Mouse (Mus musculus): ENCODE results near the gene Stx11. TPM values are rescaled to one million over a fixed set of nuclear protein-coding genes. Genes with fewer than 3 reads are reported as not detected.
"Not testable (repeated sequence)": the region's sequence is repeated elsewhere in the genome, so short reads cannot be mapped to it uniquely, and the experiment has no call there.

Gene Stx11
- polyA plus RNA-seq, 2 experiments = 2.1 to 4.4 TPM

DNA sequence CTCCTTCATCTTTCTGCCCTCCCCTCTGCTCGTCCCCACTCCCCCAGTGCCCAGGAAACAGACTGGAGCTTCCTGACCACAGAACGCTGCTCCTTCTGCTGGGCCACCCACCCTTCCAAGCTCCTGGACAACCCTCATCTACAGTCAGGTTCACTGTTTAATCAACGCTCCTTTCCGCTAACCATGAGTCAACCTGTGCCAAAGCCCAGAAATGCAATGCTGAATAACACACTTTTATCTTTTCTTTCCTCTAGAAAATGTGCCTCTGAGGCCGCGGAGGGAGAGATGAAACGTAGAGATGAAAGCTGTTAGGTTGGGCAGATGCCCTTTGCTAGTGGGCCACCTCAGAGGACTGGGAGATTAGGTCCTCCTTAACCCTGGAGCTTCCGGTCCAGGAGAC is 2.6 kb downstream of the Stx11 start:
- no peaks in the 10 kb centered on the region for H3K36me3 ChIP-seq (ENCODE audit: control insufficient read depth, insufficient read depth, low read length)
- H3K4me1 ChIP-seq (ENCODE audit: control insufficient read depth, insufficient read depth, low read length) = peaks cover 2% of the 10 kb centered on the region; the same call in 1 of the 2 replicates
- H3K27me3 ChIP-seq (ENCODE audit: control insufficient read depth, insufficient read depth, low read length) = no peaks in the 10 kb centered on the region
- TF ChIP-seq POLR2A (IDR thresholded peaks at IDR 0.05; ENCODE audit: borderline replicate concordance, extremely low read depth, insufficient read depth, insufficient read length) = no peak
- no peak overlapping the region for H3K9ac ChIP-seq (ENCODE audit: low read depth, low read length, severe bottlenecking)
- H3K4me3 ChIP-seq (replicated peaks; ENCODE audit: low read length) = no peak overlapping the region
- 82% methylated on average over 8 of the region's 8 CpGs for WGBS
- H3K4me2 ChIP-seq (replicated peaks; ENCODE audit: low read depth, low read length, severe bottlenecking) = no peak overlapping the region
- no peak for DNase-seq (ENCODE audit: low spot score)
- H3K9me3 ChIP-seq (ENCODE audit: control insufficient read depth, low read length) = no peaks in the 10 kb centered on the region
- no peak for ATAC-seq (ENCODE audit: low FRiP score, low read depth)
- H3K27ac ChIP-seq (replicated peaks; ENCODE audit: low read depth, low read length) = no peak overlapping the region

- WGBS = 83% methylated on average over 4 of the region's 4 CpGs
- H3K9me3 ChIP-seq (ENCODE audit: control insufficient read depth, low read length) = no peaks in the 10 kb centered on the region
- no peak for TF ChIP-seq POLR2A (IDR thresholded peaks at IDR 0.05; ENCODE audit: borderline replicate concordance, extremely low read depth, insufficient read depth, insufficient read length)
- no peaks in the 10 kb centered on the region for H3K27me3 ChIP-seq (ENCODE audit: control insufficient read depth, insufficient read depth, low read length)
- DNase-seq (ENCODE audit: low spot score) = no peak
- H3K4me1 ChIP-seq (ENCODE audit: control insufficient read depth, insufficient read depth, low read length) = no peaks in the 10 kb centered on the region
- no peak for ATAC-seq (ENCODE audit: low FRiP score, low read depth)
- H3K4me2 ChIP-seq (replicated peaks; ENCODE audit: low read depth, low read length, severe bottlenecking) = no peak overlapping the region
- H3K9ac ChIP-seq (ENCODE audit: low read depth, low read length, severe bottlenecking) = no peak overlapping the region
- no peaks in the 10 kb centered on the region for H3K36me3 ChIP-seq (ENCODE audit: control insufficient read depth, insufficient read depth, low read length)
- H3K27ac ChIP-seq (replicated peaks; ENCODE audit: low read depth, low read length) = no peak overlapping the region
- H3K4me3 ChIP-seq (replicated peaks; ENCODE audit: low read length) = no peak overlapping the region
Measured at GRCm38 (mm10) chr10:12957271-12957670, 6.8 kb downstream of the Stx11 start.

DNA sequence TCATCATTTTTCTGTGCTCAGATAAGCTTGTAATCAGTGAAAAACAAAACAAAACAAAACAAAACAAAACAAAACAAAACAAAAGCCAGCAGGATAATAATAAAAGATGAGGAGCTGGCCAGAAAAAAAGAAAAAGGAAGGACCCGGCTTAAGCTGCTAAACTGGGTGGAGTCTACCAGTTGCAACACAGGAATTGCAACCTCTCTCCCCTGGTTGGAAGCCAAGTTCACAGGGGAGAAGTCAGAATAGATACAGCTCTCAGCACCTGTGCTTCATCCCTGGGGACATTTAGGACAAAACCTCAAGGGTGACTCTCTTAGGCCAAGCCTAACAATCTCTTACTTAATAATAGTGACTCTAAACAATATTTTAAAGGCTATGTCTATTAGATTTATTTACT is 8.3 kb downstream of the Stx11 start:
- Histone ChIP-seq H3K4me2 (replicated peaks; ENCODE audit: low read depth, low read length, severe bottlenecking) (no peak overlapping the region), H3K4me3 (replicated peaks; ENCODE audit: low read length) (no peak overlapping the region), H3K36me3 (ENCODE audit: control insufficient read depth, insufficient read depth, low read length) (no peaks in the 10 kb centered on the region), H3K27me3 (ENCODE audit: control insufficient read depth, insufficient read depth, low read length) (no peaks in the 10 kb centered on the region), H3K27ac (replicated peaks; ENCODE audit: low read depth, low read length) (no peak overlapping the region), H3K9me3 (ENCODE audit: control insufficient read depth, low read length) (no peaks in the 10 kb centered on the region), H3K4me1 (ENCODE audit: control insufficient read depth, insufficient read depth, low read length) (no peaks in the 10 kb centered on the region), H3K9ac (ENCODE audit: low read depth, low read length, severe bottlenecking) (no peak overlapping the region)
- WGBS = 52% methylated on average over 1 of the region's 1 CpGs
- no peak for TF ChIP-seq POLR2A (IDR thresholded peaks at IDR 0.05; ENCODE audit: borderline replicate concordance, extremely low read depth, insufficient read depth, insufficient read length)
- no peak for ATAC-seq (ENCODE audit: low FRiP score, low read depth)
- DNase-seq (ENCODE audit: low spot score) = no peak

GRCm38 (mm10) chr10:12951358-12951757 is 12.7 kb downstream of the Stx11 start:
- not testable (repeated sequence) for H3K36me3 ChIP-seq (ENCODE audit: control insufficient read depth, insufficient read depth, low read length); H3K4me2 ChIP-seq (replicated peaks; ENCODE audit: low read depth, low read length, severe bottlenecking); H3K4me1 ChIP-seq (ENCODE audit: control insufficient read depth, insufficient read depth, low read length); H3K4me3 ChIP-seq (replicated peaks; ENCODE audit: low read length); H3K27ac ChIP-seq (replicated peaks; ENCODE audit: low read depth, low read length); ATAC-seq (ENCODE audit: low FRiP score, low read depth); H3K27me3 ChIP-seq (ENCODE audit: control insufficient read depth, insufficient read depth, low read length); H3K9ac ChIP-seq (ENCODE audit: low read depth, low read length, severe bottlenecking); H3K9me3 ChIP-seq (ENCODE audit: control insufficient read depth, low read length); DNase-seq (ENCODE audit: low spot score)
- 52% methylated on average over 4 of the region's 4 CpGs for WGBS

DNA sequence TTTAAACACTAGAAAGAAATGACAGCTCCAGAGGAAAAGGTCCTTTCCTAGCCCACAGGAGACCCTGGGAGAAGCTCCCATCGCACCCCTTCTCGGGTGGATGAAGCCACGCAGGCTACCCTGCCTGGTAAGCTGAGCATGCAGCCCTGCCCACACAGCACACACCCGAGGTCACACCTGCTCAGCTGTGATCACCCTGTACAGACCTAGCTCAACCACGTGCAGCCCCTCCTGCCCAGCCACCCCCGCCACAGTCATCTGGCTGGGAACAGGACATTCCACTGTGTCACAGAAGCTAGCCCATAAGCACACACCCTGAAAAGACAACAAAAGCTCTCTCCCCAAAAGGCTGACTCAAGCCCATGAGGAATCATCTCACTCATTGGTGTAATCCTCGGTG is 14.8 kb downstream of the Stx11 start:
- H3K4me3 ChIP-seq (replicated peaks; ENCODE audit: low read length) = no peak overlapping the region

DNA sequence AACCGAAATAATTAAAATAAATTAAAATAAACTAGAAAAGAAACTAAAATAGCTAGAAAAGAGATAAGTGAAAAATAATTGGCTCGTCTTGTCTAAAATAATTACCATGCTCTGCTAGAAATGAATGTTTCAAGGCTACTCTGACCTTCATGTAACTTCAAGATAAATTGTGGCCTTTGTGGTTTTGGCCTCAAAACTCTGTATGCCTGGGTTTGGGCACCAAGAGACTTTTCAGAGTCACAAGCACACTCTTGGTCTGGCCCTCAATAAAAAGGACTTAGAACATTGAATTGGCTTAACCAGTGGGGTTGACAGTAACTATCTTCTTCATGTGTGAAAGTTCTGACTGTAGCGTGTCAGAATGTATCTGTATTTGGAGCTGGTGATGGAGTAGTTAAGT is 16.5 kb downstream of the Stx11 start:
- 93% methylated on average over 3 of the region's 3 CpGs for WGBS
- no peak for DNase-seq (ENCODE audit: low spot score)
- H3K9ac ChIP-seq (ENCODE audit: low read depth, low read length, severe bottlenecking) = no peak overlapping the region

More for the DNA sequence above, 14.8 kb downstream of the Stx11 start:
- Histone ChIP-seq H3K27me3 (ENCODE audit: control insufficient read depth, insufficient read depth, low read length) (no peaks in the 10 kb centered on the region), H3K36me3 (ENCODE audit: control insufficient read depth, insufficient read depth, low read length) (no peaks in the 10 kb centered on the region), H3K27ac (replicated peaks; ENCODE audit: low read depth, low read length) (no peak overlapping the region), H3K9me3 (ENCODE audit: control insufficient read depth, low read length) (no peaks in the 10 kb centered on the region), H3K4me2 (replicated peaks; ENCODE audit: low read depth, low read length, severe bottlenecking) (no peak overlapping the region), H3K9ac (ENCODE audit: low read depth, low read length, severe bottlenecking) (no peak overlapping the region), H3K4me1 (ENCODE audit: control insufficient read depth, insufficient read depth, low read length) (no peaks in the 10 kb centered on the region)
- 64% methylated on average over 7 of the region's 7 CpGs for WGBS
- no peak for TF ChIP-seq POLR2A (IDR thresholded peaks at IDR 0.05; ENCODE audit: borderline replicate concordance, extremely low read depth, insufficient read depth, insufficient read length)
- DNase-seq (ENCODE audit: low spot score) = no peak
- no peak for ATAC-seq (ENCODE audit: low FRiP score, low read depth)

More for the DNA sequence above, 16.5 kb downstream of the Stx11 start:
- Histone ChIP-seq H3K27me3 (ENCODE audit: control insufficient read depth, insufficient read depth, low read length) (no peaks in the 10 kb centered on the region), H3K4me3 (replicated peaks; ENCODE audit: low read length) (no peak overlapping the region), H3K27ac (replicated peaks; ENCODE audit: low read depth, low read length) (no peak overlapping the region), H3K4me2 (replicated peaks; ENCODE audit: low read depth, low read length, severe bottlenecking) (no peak overlapping the region), H3K4me1 (ENCODE audit: control insufficient read depth, insufficient read depth, low read length) (no peaks in the 10 kb centered on the region), H3K36me3 (ENCODE audit: control insufficient read depth, insufficient read depth, low read length) (no peaks in the 10 kb centered on the region), H3K9me3 (ENCODE audit: control insufficient read depth, low read length) (no peaks in the 10 kb centered on the region)
- TF ChIP-seq POLR2A (IDR thresholded peaks at IDR 0.05; ENCODE audit: borderline replicate concordance, extremely low read depth, insufficient read depth, insufficient read length) = no peak
- ATAC-seq (ENCODE audit: low FRiP score, low read depth) = no peak
